Mouse (Mus musculus) olfactory bulb, adult 2 months (tissue): Measurements from ENCODE around the gene Camta1.

Experiments used
- CTCF ChIP-seq: fragments of 200-500 bp; IDR thresholded peaks from 2 replicates; pipeline ENCODE4 v1.5.1; 2012; ENCODE audit warnings: low read depth, mild to moderate bottlenecking, low read length, moderate library complexity; ENCODE audit not compliant: insufficient read depth
- POLR2A ChIP-seq: fragments of 200-500 bp; IDR thresholded peaks from 2 replicates; pipeline ENCODE4 v1.6.1; 2012; ENCODE audit warnings: mild to moderate bottlenecking, low read depth, low read length, moderate library complexity; ENCODE audit not compliant: insufficient read depth

- TF ChIP-seq POLR2A (no peak), CTCF (no peak)
Measured at GRCm38 (mm10) chr4:151729116-151729515, 132.6 kb downstream of the Camta1 start.
